Mouse (Mus musculus) intestine, embryonic 15.5 days (tissue): ENCODE measurements around the gene Alox5. TPM values are rescaled to one million over a fixed set of nuclear protein-coding genes. Genes with fewer than 3 reads are reported as not detected.

Experiments
- ATAC-seq: fragments of 200-750 bp; cut with Nextera tagmentation; 2 replicates; pipeline ENCODE4 v1.8.0; 2017; ENCODE audit warnings: moderate TSS enrichment, moderate library complexity
- H3K27ac ChIP-seq: fragments of 300-500 bp; sonication (generic); 2 replicates; pipeline ENCODE4 v1.5.1; 2015; ENCODE audit warnings: mild to moderate bottlenecking, inconsistent platforms
- H3K27me3 ChIP-seq: fragments of 300-500 bp; sonication (generic); replicated peaks from 2 replicates; pipeline ENCODE4 v1.6.1; 2015; ENCODE audit warnings: inconsistent platforms
- H3K36me3 ChIP-seq: fragments of 300-500 bp; sonication (generic); 2 replicates; pipeline ENCODE4 v1.6.1; 2015; ENCODE audit warnings: inconsistent platforms
- H3K4me1 ChIP-seq: fragments of 300-500 bp; sonication (generic); replicated peaks from 2 replicates; pipeline ENCODE4 v1.6.1; 2015; ENCODE audit warnings: inconsistent platforms
- H3K4me2 ChIP-seq: fragments of 300-500 bp; sonication (generic); replicated peaks from 2 replicates; pipeline ENCODE4 v1.6.1; 2015; ENCODE audit warnings: mild to moderate bottlenecking, inconsistent platforms
- H3K4me3 ChIP-seq: fragments of 300-500 bp; sonication (generic); replicated peaks from 2 replicates; pipeline ENCODE4 v1.5.1; 2015; ENCODE audit warnings: inconsistent platforms
- H3K9ac ChIP-seq: fragments of 300-500 bp; sonication (generic); 2 replicates; pipeline ENCODE4 v1.6.1; 2015; ENCODE audit warnings: inconsistent platforms
- H3K9me3 ChIP-seq: fragments of 300-500 bp; sonication (generic); 2 replicates; pipeline ENCODE4 v1.6.1; 2016; ENCODE audit warnings: inconsistent platforms
- WGBS: fragments of 180-500 bp; shearing (Covaris S2); methylation state at CpG from one replicate; pipeline ENCODE4 v1.1.7; 2015; 5-methylcytosine and 5-hydroxymethylcytosine counted together
- polyA plus RNA-seq: library from polyadenylated mRNA; unstranded; fragments of >200 nt; fragmentation: Nextera tagmentation; extraction: Ambion mirVana; gene quantifications from 2 replicates; pipeline ENCODE4 v1.2.1, GENCODE M21; 2015

The Alox5 gene
- polyA plus RNA-seq, 1 experiment from 2014 or later, result 1.4 TPM

- Histone ChIP-seq H3K4me2 (no peak overlapping the region), H3K27me3 (no peaks in the 10 kb centered on the region), H3K4me3 (no peak overlapping the region), H3K27ac (no peak overlapping the region), H3K9ac (no peak overlapping the region), H3K9me3 (no peaks in the 10 kb centered on the region), H3K36me3 (no peaks in the 10 kb centered on the region), H3K4me1 (no peaks in the 10 kb centered on the region)
- ATAC-seq, result no peak
- 70% methylated on average over 4 of the region's 4 CpGs for WGBS
Measured at GRCm38 (mm10) chr6:116440849-116441248, 20.1 kb downstream of the Alox5 start.

GRCm38 (mm10) chr6:116440447-116440846 lies 20.5 kb downstream of the Alox5 start:
- WGBS, result 71% methylated on average over 4 of the region's 4 CpGs
- no peak overlapping the region for H3K27ac ChIP-seq

GRCm38 (mm10) chr6:116439531-116439930 lies 21.4 kb downstream of the Alox5 start:
- Histone ChIP-seq H3K27me3 (no peaks in the 10 kb centered on the region), H3K4me3 (no peak overlapping the region), H3K9me3 (no peaks in the 10 kb centered on the region), H3K4me2 (no peak overlapping the region), H3K27ac (no peak overlapping the region), H3K9ac (no peak overlapping the region), H3K4me1 (no peaks in the 10 kb centered on the region), H3K36me3 (no peaks in the 10 kb centered on the region)
- 79% methylated on average over 6 of the region's 6 CpGs for WGBS
- ATAC-seq, result no peak

More at GRCm38 (mm10) chr6:116440447-116440846, 20.5 kb downstream of the Alox5 start:
- H3K4me2 ChIP-seq, result no peak overlapping the region
- H3K4me3 ChIP-seq, result no peak overlapping the region
- H3K4me1 ChIP-seq, result no peaks in the 10 kb centered on the region
- H3K27me3 ChIP-seq, result no peaks in the 10 kb centered on the region
- no peaks in the 10 kb centered on the region for H3K9me3 ChIP-seq
- H3K9ac ChIP-seq, result no peak overlapping the region
- no peaks in the 10 kb centered on the region for H3K36me3 ChIP-seq
- no peak for ATAC-seq

GRCm38 (mm10) chr6:116438864-116439263 lies 22.1 kb downstream of the Alox5 start:
- H3K4me1 ChIP-seq, result no peaks in the 10 kb centered on the region
- no peaks in the 10 kb centered on the region for H3K9me3 ChIP-seq
- ATAC-seq, result no peak
- 80% methylated on average over 6 of the region's 6 CpGs for WGBS
- H3K36me3 ChIP-seq, result no peaks in the 10 kb centered on the region
- H3K9ac ChIP-seq, result no peak overlapping the region
- H3K27ac ChIP-seq, result no peak overlapping the region
- H3K27me3 ChIP-seq, result no peaks in the 10 kb centered on the region
- no peak overlapping the region for H3K4me3 ChIP-seq
- no peak overlapping the region for H3K4me2 ChIP-seq

GRCm38 (mm10) chr6:116428282-116428681 lies 32.7 kb downstream of the Alox5 start:
- no peak overlapping the region for H3K4me2 ChIP-seq
- 70% methylated on average over 5 of the region's 5 CpGs for WGBS
- no peaks in the 10 kb centered on the region for H3K36me3 ChIP-seq
- H3K27me3 ChIP-seq, result no peaks in the 10 kb centered on the region
- no peaks in the 10 kb centered on the region for H3K4me1 ChIP-seq
- H3K9me3 ChIP-seq, result no peaks in the 10 kb centered on the region
- H3K27ac ChIP-seq, result no peak overlapping the region
- no peak overlapping the region for H3K4me3 ChIP-seq
- H3K9ac ChIP-seq, result no peak overlapping the region
- ATAC-seq, result no peak

GRCm38 (mm10) chr6:116427552-116427951 lies 33.4 kb downstream of the Alox5 start:
- H3K36me3 ChIP-seq, result no peaks in the 10 kb centered on the region
- H3K9me3 ChIP-seq, result no peaks in the 10 kb centered on the region
- no peak overlapping the region for H3K4me2 ChIP-seq
- no peaks in the 10 kb centered on the region for H3K27me3 ChIP-seq
- no peak overlapping the region for H3K9ac ChIP-seq
- no peaks in the 10 kb centered on the region for H3K4me1 ChIP-seq
- 80% methylated on average over 3 of the region's 3 CpGs for WGBS
- no peak overlapping the region for H3K4me3 ChIP-seq
- no peak overlapping the region for H3K27ac ChIP-seq
- ATAC-seq, result no peak

- no peak for ATAC-seq
- Histone ChIP-seq H3K4me3 (no peak overlapping the region), H3K4me1 (no peaks in the 10 kb centered on the region), H3K9ac (no peak overlapping the region), H3K27me3 (no peaks in the 10 kb centered on the region), H3K27ac (no peak overlapping the region), H3K4me2 (no peak overlapping the region), H3K9me3 (no peaks in the 10 kb centered on the region), H3K36me3 (no peaks in the 10 kb centered on the region)
- 50% methylated on average over 2 of the region's 2 CpGs for WGBS
Measured at GRCm38 (mm10) chr6:116423664-116424063, 37.3 kb downstream of the Alox5 start.

GRCm38 (mm10) chr6:116422991-116423390 lies 38.0 kb downstream of the Alox5 start:
- Histone ChIP-seq H3K9me3 (no peaks in the 10 kb centered on the region), H3K27ac (no peak overlapping the region), H3K9ac (no peak overlapping the region), H3K4me3 (no peak overlapping the region), H3K36me3 (no peaks in the 10 kb centered on the region), H3K27me3 (no peaks in the 10 kb centered on the region), H3K4me1 (no peaks in the 10 kb centered on the region), H3K4me2 (no peak overlapping the region)
- WGBS, result 90% methylated on average over 7 of the region's 7 CpGs
- no peak for ATAC-seq

- no peak overlapping the region for H3K27ac ChIP-seq
- no peaks in the 10 kb centered on the region for H3K4me1 ChIP-seq
- H3K4me2 ChIP-seq, result no peak overlapping the region
- H3K4me3 ChIP-seq, result no peak overlapping the region
- no peak for ATAC-seq
- no peak overlapping the region for H3K9ac ChIP-seq
- WGBS, result 75% methylated on average over 10 of the region's 10 CpGs
- H3K27me3 ChIP-seq, result no peaks in the 10 kb centered on the region
- no peaks in the 10 kb centered on the region for H3K9me3 ChIP-seq
- no peaks in the 10 kb centered on the region for H3K36me3 ChIP-seq
Measured at GRCm38 (mm10) chr6:116420271-116420670, 40.7 kb downstream of the Alox5 start.

GRCm38 (mm10) chr6:116419699-116420098 lies 41.3 kb downstream of the Alox5 start:
- Histone ChIP-seq H3K4me3 (no peak overlapping the region), H3K4me1 (no peaks in the 10 kb centered on the region), H3K9ac (no peak overlapping the region), H3K27me3 (no peaks in the 10 kb centered on the region), H3K9me3 (no peaks in the 10 kb centered on the region), H3K4me2 (no peak overlapping the region), H3K36me3 (no peaks in the 10 kb centered on the region), H3K27ac (no peak overlapping the region)
- WGBS, result 67% methylated on average over 6 of the region's 6 CpGs
- ATAC-seq, result no peak

GRCm38 (mm10) chr6:116418487-116418886 lies 42.5 kb downstream of the Alox5 start:
- no peak overlapping the region for H3K27ac ChIP-seq
- H3K4me2 ChIP-seq, result no peak overlapping the region
- WGBS, result 91% methylated on average over 1 of the region's 1 CpGs
- no peak overlapping the region for H3K4me3 ChIP-seq
- H3K9ac ChIP-seq, result no peak overlapping the region
- no peaks in the 10 kb centered on the region for H3K36me3 ChIP-seq
- no peak for ATAC-seq
- no peaks in the 10 kb centered on the region for H3K27me3 ChIP-seq
- H3K9me3 ChIP-seq, result no peaks in the 10 kb centered on the region
- H3K4me1 ChIP-seq, result no peaks in the 10 kb centered on the region

GRCm38 (mm10) chr6:116417518-116418315 lies 43.3 kb downstream of the Alox5 start:
- H3K4me1 ChIP-seq, result no peaks in the 10 kb centered on the region
- no peak overlapping the region for H3K27ac ChIP-seq
- ATAC-seq, result no peak
- no peaks in the 10 kb centered on the region for H3K27me3 ChIP-seq
- no peaks in the 10 kb centered on the region for H3K36me3 ChIP-seq
- no peak overlapping the region for H3K4me2 ChIP-seq
- no peak overlapping the region for H3K9ac ChIP-seq
- no peaks in the 10 kb centered on the region for H3K9me3 ChIP-seq
- WGBS, result 58% methylated on average over 6 of the region's 6 CpGs
- no peak overlapping the region for H3K4me3 ChIP-seq

GRCm38 (mm10) chr6:116416000-116416552 lies 44.9 kb downstream of the Alox5 start:
- no peaks in the 10 kb centered on the region for H3K4me1 ChIP-seq
- no peak overlapping the region for H3K9ac ChIP-seq
- no peak overlapping the region for H3K27ac ChIP-seq
- H3K4me2 ChIP-seq, result no peak overlapping the region
- H3K4me3 ChIP-seq, result no peak overlapping the region
- H3K9me3 ChIP-seq, result no peaks in the 10 kb centered on the region
- 84% methylated on average over 6 of the region's 6 CpGs for WGBS
- H3K27me3 ChIP-seq, result no peaks in the 10 kb centered on the region
- no peak for ATAC-seq
- H3K36me3 ChIP-seq, result no peaks in the 10 kb centered on the region
